ENCODE assay signal across 13 mouse cellular contexts in the genomic region with DNA sequence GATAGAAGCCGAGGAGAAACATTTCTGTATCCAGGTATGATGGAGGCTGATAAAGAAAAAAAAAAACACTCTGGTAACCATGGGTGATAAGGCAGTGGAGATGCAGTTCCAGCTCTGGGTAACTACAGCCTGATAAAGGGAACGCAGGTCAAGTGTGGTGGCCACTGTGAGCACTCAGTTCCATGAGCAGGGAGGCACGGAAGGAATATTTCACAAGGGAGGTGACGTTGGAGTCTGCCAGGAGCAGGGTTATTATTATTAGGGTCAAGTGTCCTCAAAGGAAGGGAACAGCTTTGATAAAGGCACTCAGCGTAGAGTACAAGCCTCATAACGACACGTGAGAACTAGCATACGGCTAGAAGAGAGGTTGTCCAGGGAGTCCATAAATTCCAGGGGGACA.
"Had no signal": no experiment of that assay in that cellular context is flagged by ENCODE, and none has a peak within 500 bp of the region (broad histone marks: within the 10 kb centered on the region; RNA-seq: fewer than 3 reads in every experiment).

No protein-coding gene starts in this region.

- ATAC-seq: liver, embryonic 12.5 days; midbrain, embryonic 13.5 days had no signal

- H3K9ac ChIP-seq: liver, embryonic 12.5 days; midbrain, embryonic 13.5 days; stomach, embryonic 15.5 days had no signal

- H3K27me3 ChIP-seq: liver, embryonic 12.5 days; midbrain, embryonic 13.5 days; stomach, embryonic 15.5 days had no signal

- H3K4me1 ChIP-seq: midbrain, embryonic 13.5 days; stomach, embryonic 15.5 days had no signal

- H3K4me3 ChIP-seq: liver, embryonic 12.5 days; midbrain, embryonic 13.5 days; stomach, embryonic 15.5 days had no signal

- DNase-seq: kidney, adult 11 months; kidney, adult 9 months; kidney, postnatal 36 days; layer of hippocampus, adult 9-11 months; left cerebral cortex, postnatal 4 days; right cerebral cortex, postnatal 4 days; spleen, adult 18-20 months; thymus, adult 2 months; thymus, postnatal 25 days had no signal

- H3K9me3 ChIP-seq: liver, embryonic 12.5 days; midbrain, embryonic 13.5 days; stomach, embryonic 15.5 days had no signal

- H3K36me3 ChIP-seq: liver, embryonic 12.5 days; midbrain, embryonic 13.5 days; stomach, embryonic 15.5 days had no signal

- H3K27ac ChIP-seq: kidney, postnatal 0 days; liver, embryonic 12.5 days; midbrain, embryonic 13.5 days; stomach, embryonic 15.5 days had no signal

- H3K4me2 ChIP-seq: liver, embryonic 12.5 days; midbrain, embryonic 13.5 days; stomach, embryonic 15.5 days had no signal
